Mouse (Mus musculus) liver, embryonic 14.5 days (tissue): ENCODE results near the gene Ncaph. TPM values are rescaled to one million over a fixed set of nuclear protein-coding genes. Genes with fewer than 3 reads are reported as not detected.

Experiments used
- ATAC-seq: fragments of 200-750 bp; cut with Nextera tagmentation; 2 replicates; pipeline ENCODE4 v1.8.0; 2017; ENCODE audit warnings: moderate number of reproducible peaks, mild to moderate bottlenecking, moderate library complexity; ENCODE audit not compliant: insufficient read depth
- DNase-seq, 3 experiments: peaks; one replicate each; pipeline ENCODE4 v3.0.0-alpha.2; 2012 to 2013; ENCODE audit warnings: low read depth in 3 of 3, low spot score in 3 of 3
- H3K27ac ChIP-seq: fragments of 300-500 bp; sonication (generic); 2 replicates; pipeline ENCODE4 v1.5.1; 2014; ENCODE audit warnings: moderate library complexity, mild to moderate bottlenecking, control low read depth, inconsistent platforms
- H3K27me3 ChIP-seq: fragments of 300-500 bp; sonication (generic); 2 replicates; pipeline ENCODE4 v1.6.1; 2014; ENCODE audit warnings: mild to moderate bottlenecking, low read length, moderate library complexity; ENCODE audit not compliant: control insufficient read depth, insufficient read depth
- H3K36me3 ChIP-seq: fragments of 300-500 bp; sonication (generic); replicated peaks from 2 replicates; pipeline ENCODE4 v1.6.1; 2014; ENCODE audit warnings: low read depth; ENCODE audit not compliant: control insufficient read depth, insufficient read depth
- H3K4me1 ChIP-seq, 2 experiments: fragments of 200-500 bp in 1 of 2; fragments of 300-500 bp in 1 of 2; sonication (generic) in 1 of 2; replicated peaks; 2 replicates each; pipeline ENCODE4 v1.6.1; 2012 to 2014; ENCODE audit warnings: antibody characterized with exemption in 1 of 2, inconsistent platforms in 1 of 2, low read length in 1 of 2; ENCODE audit not compliant: control insufficient read depth in 2 of 2, insufficient read depth in 2 of 2
- H3K4me2 ChIP-seq: fragments of 300-500 bp; sonication (generic); 2 replicates; pipeline ENCODE4 v1.6.1; 2014; ENCODE audit warnings: low read depth, mild to moderate bottlenecking, control low read depth, moderate library complexity
- H3K4me3 ChIP-seq, 2 experiments: fragments of 200-500 bp in 1 of 2; fragments of 300-500 bp in 1 of 2; sonication (generic) in 1 of 2; 2 replicates each; pipeline ENCODE4 v1.5.1; 2012 to 2014; ENCODE audit warnings: low read depth in 2 of 2, low read length in 2 of 2, mild to moderate bottlenecking in 2 of 2, control low read depth in 1 of 2, inconsistent platforms in 1 of 2, moderate library complexity in 1 of 2; ENCODE audit not compliant: insufficient read depth in 1 of 2
- H3K9ac ChIP-seq: fragments of 300-500 bp; sonication (generic); replicated peaks from 2 replicates; pipeline ENCODE4 v1.6.1; 2014; ENCODE audit warnings: mild to moderate bottlenecking, control low read depth, moderate library complexity
- H3K9me3 ChIP-seq: fragments of 300-500 bp; sonication (generic); 2 replicates; pipeline ENCODE4 v1.6.1; 2016; ENCODE audit warnings: low read length, mixed read lengths; ENCODE audit not compliant: control insufficient read depth
- CTCF ChIP-seq: IDR thresholded peaks from 2 replicates; pipeline ENCODE4 v1.5.1; 2016; ENCODE audit warnings: antibody characterized with exemption, low read depth, control low read depth
- EP300 ChIP-seq: IDR thresholded peaks from 2 replicates; pipeline ENCODE4 v1.6.1; 2016; ENCODE audit warnings: antibody characterized with exemption, low read depth
- WGBS: fragments of 180-500 bp; shearing (Covaris S2); extraction: QIAGEN DNeasy Blood & Tissue Kit; methylation state at CpG from one replicate; pipeline ENCODE4 v1.1.7; 2014; ENCODE audit not compliant: insufficient replicate concordance; 5-methylcytosine and 5-hydroxymethylcytosine counted together
- polyA plus RNA-seq, 2 experiments: library from polyadenylated mRNA; depleted of rRNA in 1 of 2; stranded (reverse) in 1 of 2; unstranded in 1 of 2; fragments of >200 nt; fragmentation: Nextera tagmentation in 1 of 2; extraction: Ambion mirVana in 1 of 2; gene quantifications; 2 replicates each; pipeline versions ENCODE4 v1.2.1 to v1.2.3; 2012 to 2014

The Ncaph gene
- polyA plus RNA-seq, 2 experiments = 33.9 to 58.4 TPM

GRCm38 (mm10) chr2:127143158-127144063, 9.7 kb upstream of the Ncaph start, which contains the start of gene Itpripl1:
Gene Itpripl1 (minus strand): TSS chr2:127143442.
- no peaks in the 10 kb centered on the region for H3K27me3 ChIP-seq

GRCm38 (mm10) chr2:127142577-127143157, 8.9 kb upstream of the Ncaph start:
- TF ChIP-seq EP300 (no peak), CTCF (no peak)
- Histone ChIP-seq H3K36me3 (peaks cover 23% of the 10 kb centered on the region), H3K4me2 (peak overlapping the region; percentile 94), H3K9me3 (no peaks in the 10 kb centered on the region), H3K9ac (peak overlapping the region; percentile 85), H3K27ac (peak overlapping the region; percentile 27), H3K27me3 (no peaks in the 10 kb centered on the region), H3K4me1 (peaks cover 32 to 38% of the 10 kb centered on the region in 2 experiments), H3K4me3 (peak overlapping the region; percentile 76 to 92)
- ATAC-seq = 0 out of 2 replicates have a peak, but pooled peaks have one; percentile 0
- 6% methylated on average over 6 of the region's 6 CpGs for WGBS
- no peak for DNase-seq

More at GRCm38 (mm10) chr2:127143158-127144063, 9.7 kb upstream of the Ncaph start, which contains the start of gene Itpripl1:
- WGBS = 4% methylated on average over 31 of the region's 31 CpGs
- Histone ChIP-seq H3K9ac (peak within 1 kb of the TSS; percentile 85), H3K9me3 (no peaks in the 10 kb centered on the region), H3K4me2 (peak within 1 kb of the TSS; percentile 94), H3K4me3 (peak within 1 kb of the TSS; percentile 76 to 92), H3K36me3 (peaks cover 23% of the 10 kb centered on the region), H3K4me1 (peaks cover 32 to 38% of the 10 kb centered on the region in 2 experiments), H3K27ac (peak within 1 kb of the TSS; percentile 27)
- TF ChIP-seq CTCF = no peak
- DNase-seq (peak; percentile 79 to 83 (median 81)), ATAC-seq (peak; percentile 98)

- no peak for DNase-seq
- Histone ChIP-seq H3K9ac (peak overlapping the region; percentile 85), H3K4me1 (peaks cover 35 to 38% of the 10 kb centered on the region in 2 experiments)
These were observed 8.3 kb upstream of the Ncaph start for GRCm38 (mm10) chr2:127142031-127142430.

GRCm38 (mm10) chr2:127140011-127140410, 6.3 kb upstream of the Ncaph start:
- no peak for TF ChIP-seq CTCF
- TF ChIP-seq EP300 = no peak
- Histone ChIP-seq H3K4me3 (no peak overlapping the region), H3K9me3 (no peaks in the 10 kb centered on the region), H3K36me3 (peaks cover 23% of the 10 kb centered on the region), H3K27ac (no peak overlapping the region), H3K4me2 (no peak overlapping the region), H3K27me3 (no peaks in the 10 kb centered on the region), H3K4me1 (peaks cover 26 to 28% of the 10 kb centered on the region in 2 experiments), H3K9ac (no peak overlapping the region)
- DNase-seq (no peak), ATAC-seq (no peak)
- WGBS = 91% methylated on average over 7 of the region's 7 CpGs

More at GRCm38 (mm10) chr2:127142031-127142430, 8.3 kb upstream of the Ncaph start:
- 66% methylated on average over 10 of the region's 10 CpGs for WGBS
- no peaks in the 10 kb centered on the region for H3K27me3 ChIP-seq
- no peaks in the 10 kb centered on the region for H3K9me3 ChIP-seq
- peaks cover 23% of the 10 kb centered on the region for H3K36me3 ChIP-seq
- H3K4me3 ChIP-seq = peak overlapping the region; percentile 76 to 92
- peak overlapping the region; percentile 94 for H3K4me2 ChIP-seq
- TF ChIP-seq CTCF (peak; percentile 37), EP300 (no peak)
- peak; percentile 14; the same call in 1 of the 2 replicates for ATAC-seq
- peak overlapping the region; percentile 27 for H3K27ac ChIP-seq

GRCm38 (mm10) chr2:127139605-127140004, 5.9 kb upstream of the Ncaph start:
- Histone ChIP-seq H3K9ac (no peak overlapping the region), H3K9me3 (no peaks in the 10 kb centered on the region), H3K36me3 (peaks cover 23% of the 10 kb centered on the region), H3K27me3 (no peaks in the 10 kb centered on the region), H3K4me2 (no peak overlapping the region), H3K4me3 (no peak overlapping the region), H3K27ac (no peak overlapping the region), H3K4me1 (peaks cover 25 to 26% of the 10 kb centered on the region in 2 experiments)
- WGBS = 96% methylated on average over 1 of the region's 1 CpGs
- DNase-seq (no peak), ATAC-seq (no peak)
- TF ChIP-seq CTCF = peak; percentile 44
- TF ChIP-seq EP300 = no peak
